Mouse (Mus musculus): ENCODE data around the gene Slc1a7. TPM values are rescaled to one million over a fixed set of nuclear protein-coding genes. Genes with fewer than 3 reads are reported as not detected.
A peak's percentile ranks its signal among the peaks of the same experiment; 100 is the strongest.

Slc1a7 gene
- polyA plus RNA-seq, 1 experiment from 2014 or later = 0.09 TPM

DNA sequence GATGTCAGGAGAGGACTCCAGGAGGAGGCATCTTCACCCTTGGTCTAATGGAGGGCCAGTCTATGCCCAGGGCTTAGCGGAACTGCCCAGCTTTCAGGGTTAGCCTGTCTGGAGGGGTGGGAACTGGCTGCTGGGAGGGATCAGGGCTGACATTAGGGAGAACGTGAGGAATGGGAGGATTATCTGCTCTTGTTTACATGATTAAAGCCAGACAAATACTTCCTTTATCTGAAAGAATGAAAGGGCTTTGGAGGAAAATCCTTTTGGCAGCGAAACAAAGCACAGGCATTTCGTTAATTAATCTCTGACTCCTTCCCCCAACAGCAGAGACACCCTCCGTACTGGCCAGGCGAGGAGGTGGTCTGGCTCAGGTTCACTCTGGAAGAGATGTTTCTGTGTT is 23.7 kb downstream of the Slc1a7 start:
- no peak for TF ChIP-seq CTCF (IDR thresholded peaks at IDR 0.05; ENCODE audit: low read depth)
- peaks cover 6% of the 10 kb centered on the region; the same call in 1 of the 2 replicates for H3K4me1 ChIP-seq (ENCODE audit: insufficient read depth)
- H3K36me3 ChIP-seq (ENCODE audit: insufficient read depth) = no peaks in the 10 kb centered on the region
- H3K4me3 ChIP-seq (ENCODE audit: low read depth, low read length) = no peak overlapping the region
- 10% methylated on average over 6 of the region's 6 CpGs for WGBS
- peak; percentile 78 for DNase-seq
- ATAC-seq (ENCODE audit: insufficient read depth) = peak; percentile 73
- no peaks in the 10 kb centered on the region for H3K9me3 ChIP-seq (ENCODE audit: low read depth, low read length)
- no peak overlapping the region for H3K4me2 ChIP-seq
- no peak overlapping the region for H3K9ac ChIP-seq
- H3K27me3 ChIP-seq (ENCODE audit: insufficient read depth, low read length) = no peaks in the 10 kb centered on the region
- H3K27ac ChIP-seq (ENCODE audit: low read depth) = no peak overlapping the region

- no peak for DNase-seq
- ATAC-seq (ENCODE audit: insufficient read depth) = no peak
- no peak for TF ChIP-seq CTCF (IDR thresholded peaks at IDR 0.05; ENCODE audit: low read depth)
- Histone ChIP-seq H3K4me1 (ENCODE audit: insufficient read depth) (peaks cover 6% of the 10 kb centered on the region; the same call in 1 of the 2 replicates), H3K4me2 (no peak overlapping the region), H3K9ac (no peak overlapping the region), H3K4me3 (ENCODE audit: low read depth, low read length) (no peak overlapping the region), H3K27ac (ENCODE audit: low read depth) (no peak overlapping the region), H3K36me3 (ENCODE audit: insufficient read depth) (no peaks in the 10 kb centered on the region), H3K9me3 (ENCODE audit: low read depth, low read length) (no peaks in the 10 kb centered on the region), H3K27me3 (ENCODE audit: insufficient read depth, low read length) (no peaks in the 10 kb centered on the region)
- WGBS = 80% methylated on average over 6 of the region's 6 CpGs
Observed at GRCm38 (mm10) chr4:107995011-107995410, 26.9 kb downstream of the Slc1a7 start.

DNA sequence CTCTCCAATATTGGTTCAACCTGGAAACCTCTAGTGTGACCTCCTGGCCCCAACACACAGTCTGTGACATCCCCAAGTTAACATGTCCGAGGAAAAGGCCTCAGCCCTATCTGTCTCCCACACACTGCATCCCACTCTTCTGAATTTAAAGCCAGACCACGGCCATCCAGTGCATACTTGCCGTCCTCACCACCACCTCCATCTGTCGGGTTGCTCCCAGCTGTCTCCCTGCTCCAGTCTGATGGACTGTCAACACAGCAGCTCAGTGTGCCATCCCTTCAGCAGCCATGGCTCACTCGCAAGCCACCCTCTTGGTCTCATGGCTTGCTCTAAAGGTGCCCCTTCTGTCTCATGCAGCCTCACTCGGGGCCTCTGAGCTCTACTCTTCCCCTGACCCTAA is 27.6 kb downstream of the Slc1a7 start:
- WGBS = 73% methylated on average over 6 of the region's 6 CpGs
- Histone ChIP-seq H3K4me3 (ENCODE audit: low read depth, low read length) (no peak overlapping the region), H3K4me1 (ENCODE audit: insufficient read depth) (peaks cover 6% of the 10 kb centered on the region; the same call in 1 of the 2 replicates), H3K36me3 (ENCODE audit: insufficient read depth) (no peaks in the 10 kb centered on the region), H3K9ac (no peak overlapping the region), H3K27me3 (ENCODE audit: insufficient read depth, low read length) (no peaks in the 10 kb centered on the region), H3K9me3 (ENCODE audit: low read depth, low read length) (no peaks in the 10 kb centered on the region), H3K27ac (ENCODE audit: low read depth) (no peak overlapping the region), H3K4me2 (no peak overlapping the region)
- ATAC-seq (ENCODE audit: insufficient read depth) = no peak
- no peak for TF ChIP-seq CTCF (IDR thresholded peaks at IDR 0.05; ENCODE audit: low read depth)
- DNase-seq = no peak

- Histone ChIP-seq H3K4me1 (ENCODE audit: insufficient read depth) (peaks cover 5% of the 10 kb centered on the region; the same call in 1 of the 2 replicates), H3K4me2 (no peak overlapping the region), H3K27ac (ENCODE audit: low read depth) (no peak overlapping the region; the same call in 1 of the 2 replicates), H3K27me3 (ENCODE audit: insufficient read depth, low read length) (no peaks in the 10 kb centered on the region), H3K9ac (no peak overlapping the region), H3K4me3 (ENCODE audit: low read depth, low read length) (no peak overlapping the region), H3K9me3 (ENCODE audit: low read depth, low read length) (no peaks in the 10 kb centered on the region), H3K36me3 (ENCODE audit: insufficient read depth) (no peaks in the 10 kb centered on the region)
- peak; percentile 35 for DNase-seq
- no peak for TF ChIP-seq CTCF (IDR thresholded peaks at IDR 0.05; ENCODE audit: low read depth)
- 75% methylated on average over 9 of the region's 9 CpGs for WGBS
- ATAC-seq (ENCODE audit: insufficient read depth) = no peak
Observed at GRCm38 (mm10) chr4:107996418-107996986, 28.4 kb downstream of the Slc1a7 start.

- DNase-seq = peak; percentile 68
- H3K4me2 ChIP-seq = no peak overlapping the region
- H3K9me3 ChIP-seq (ENCODE audit: low read depth, low read length) = no peaks in the 10 kb centered on the region
- H3K4me3 ChIP-seq (ENCODE audit: low read depth, low read length) = no peak overlapping the region
- no peak for TF ChIP-seq CTCF (IDR thresholded peaks at IDR 0.05; ENCODE audit: low read depth)
- peak; percentile 39; the same call in 1 of the 2 replicates for ATAC-seq (ENCODE audit: insufficient read depth)
- no peak overlapping the region for H3K27ac ChIP-seq (ENCODE audit: low read depth)
- H3K36me3 ChIP-seq (ENCODE audit: insufficient read depth) = no peaks in the 10 kb centered on the region
- no peaks in the 10 kb centered on the region for H3K4me1 ChIP-seq (ENCODE audit: insufficient read depth)
- 15% methylated on average over 11 of the region's 11 CpGs for WGBS
- no peaks in the 10 kb centered on the region for H3K27me3 ChIP-seq (ENCODE audit: insufficient read depth, low read length)
- H3K9ac ChIP-seq = no peak overlapping the region
Observed at GRCm38 (mm10) chr4:107998641-107999332, 30.7 kb downstream of the Slc1a7 start.

DNA sequence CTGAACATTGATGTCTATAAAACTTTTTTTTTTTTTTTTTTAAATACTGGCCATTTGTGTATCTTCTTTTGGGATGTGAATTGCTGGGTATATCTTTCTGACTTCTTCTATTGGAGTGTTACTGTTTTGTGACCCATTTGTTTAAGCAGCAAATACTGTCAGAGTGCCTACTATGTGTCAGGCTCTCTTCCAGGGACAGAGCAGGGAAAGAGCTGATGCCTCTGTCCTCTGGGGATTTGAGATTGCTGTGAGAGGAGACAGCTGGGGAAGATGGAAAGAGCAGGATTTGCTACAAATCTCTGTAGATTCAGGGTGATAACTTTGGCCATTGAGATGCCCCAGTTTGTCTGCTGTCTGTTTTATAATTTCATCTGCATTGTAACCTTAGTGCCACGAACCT is 31.2 kb downstream of the Slc1a7 start:
- Histone ChIP-seq H3K4me1 (ENCODE audit: insufficient read depth) (no peaks in the 10 kb centered on the region), H3K4me3 (ENCODE audit: low read depth, low read length) (no peak overlapping the region), H3K9me3 (ENCODE audit: low read depth, low read length) (no peaks in the 10 kb centered on the region), H3K27me3 (ENCODE audit: insufficient read depth, low read length) (no peaks in the 10 kb centered on the region), H3K27ac (ENCODE audit: low read depth) (no peak overlapping the region), H3K4me2 (no peak overlapping the region), H3K36me3 (ENCODE audit: insufficient read depth) (no peaks in the 10 kb centered on the region), H3K9ac (no peak overlapping the region)
- ATAC-seq (ENCODE audit: insufficient read depth) (no peak), DNase-seq (no peak)
- WGBS = 59% methylated on average over 1 of the region's 1 CpGs
- no peak for TF ChIP-seq CTCF (IDR thresholded peaks at IDR 0.05; ENCODE audit: low read depth)

DNA sequence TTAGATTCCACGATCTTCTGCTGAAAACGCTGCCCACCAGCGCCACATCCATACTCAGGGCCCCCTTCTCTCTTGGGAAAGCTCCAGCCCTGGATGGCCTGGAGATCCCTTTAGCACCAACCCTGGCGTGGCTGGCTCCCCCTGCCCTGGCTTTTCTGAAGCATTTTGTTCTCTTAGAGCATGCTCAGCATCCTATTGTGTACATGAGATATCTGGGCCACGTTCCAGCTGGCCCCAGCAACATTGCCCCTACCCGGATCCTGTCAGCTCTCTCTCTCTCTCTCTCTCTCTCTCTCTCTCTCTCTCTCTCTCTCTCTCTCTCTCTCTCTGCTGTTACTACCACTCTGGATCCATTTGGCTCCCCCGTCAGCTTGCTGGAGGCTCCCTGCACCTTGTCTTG is 37.2 kb downstream of the Slc1a7 start:
- H3K4me1 ChIP-seq (ENCODE audit: insufficient read depth) = no peaks in the 10 kb centered on the region
- 0 out of 2 replicates have a peak overlapping the region, but pooled peaks have one; percentile 18 for H3K27ac ChIP-seq (ENCODE audit: low read depth)
- ATAC-seq (ENCODE audit: insufficient read depth) = peak; percentile 86
- H3K9ac ChIP-seq = no peak overlapping the region
- peak; percentile 87 for DNase-seq
- H3K27me3 ChIP-seq (ENCODE audit: insufficient read depth, low read length) = no peaks in the 10 kb centered on the region
- no peak overlapping the region for H3K4me2 ChIP-seq
- no peaks in the 10 kb centered on the region for H3K9me3 ChIP-seq (ENCODE audit: low read depth, low read length)
- no peaks in the 10 kb centered on the region for H3K36me3 ChIP-seq (ENCODE audit: insufficient read depth)
- H3K4me3 ChIP-seq (ENCODE audit: low read depth, low read length) = no peak overlapping the region
- TF ChIP-seq CTCF (IDR thresholded peaks at IDR 0.05; ENCODE audit: low read depth) = no peak
- WGBS = 46% methylated on average over 7 of the region's 7 CpGs
